Mouse (Mus musculus) liver, adult 2 months (tissue): ENCODE measurements around the gene Ndfip2.

ENCODE experiments used
- CTCF ChIP-seq: fragments of 200-500 bp; IDR thresholded peaks from 2 replicates; pipeline ENCODE4 v1.5.1; 2011; ENCODE audit warnings: low read depth, low read length, control low read depth
- POLR2A ChIP-seq: fragments of 200-500 bp; IDR thresholded peaks from 2 replicates; pipeline ENCODE4 v1.6.1; 2011; ENCODE audit warnings: low read length, control low read depth; ENCODE audit not compliant: insufficient read depth; ENCODE audit errors: extremely low read depth

DNA sequence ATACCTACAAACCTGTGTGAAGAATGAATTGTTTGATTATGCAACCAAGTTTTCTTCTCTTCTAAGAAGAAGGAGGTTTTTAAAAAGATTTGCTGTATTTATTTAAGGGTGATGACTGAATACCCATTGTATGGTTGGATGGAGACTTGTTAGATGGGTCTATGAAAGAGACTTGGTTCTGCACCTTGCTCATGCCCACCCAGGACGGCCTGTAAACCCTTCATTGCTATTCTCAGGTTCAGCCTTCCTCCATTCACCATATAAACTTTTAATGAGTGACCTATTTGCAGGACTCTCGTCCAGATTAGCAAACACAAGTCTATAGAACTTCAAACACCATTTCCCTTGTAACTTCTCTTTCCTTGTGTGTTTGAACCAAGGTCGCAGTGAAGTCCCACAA, 63.3 kb downstream of the Ndfip2 start:
- no peak for TF ChIP-seq CTCF
- no peak for TF ChIP-seq POLR2A
